Mouse (Mus musculus) liver, adult 2 months (tissue): ENCODE results near the gene Agap3.

Experiments
- CTCF ChIP-seq: fragments of 200-500 bp; IDR thresholded peaks from 2 replicates; pipeline ENCODE4 v1.5.1; 2011; ENCODE audit warnings: low read depth, low read length, control low read depth
- POLR2A ChIP-seq: fragments of 200-500 bp; IDR thresholded peaks from 2 replicates; pipeline ENCODE4 v1.6.1; 2011; ENCODE audit warnings: low read length, control low read depth; ENCODE audit not compliant: insufficient read depth; ENCODE audit errors: extremely low read depth

- TF ChIP-seq CTCF (no peak), POLR2A (no peak)
These were observed 22.2 kb downstream of the Agap3 start for GRCm38 (mm10) chr5:24474025-24474722.
